ENCODE assay signal across 12 mouse cellular contexts in genomic region chr9:115161591-115161990, GRCm38 (mm10).
DNase-seq lines count a peak whose midpoint lies in the region; ATAC-seq lines count a peak whose summit lies in the region.
"Had no signal": no experiment of that assay in that cellular context is flagged by ENCODE, and none has a peak within 500 bp of the region (broad histone marks: within the 10 kb centered on the region; RNA-seq: fewer than 3 reads in every experiment).

No protein-coding gene starts in this region.

- no peak overlapping the region for H3K9ac ChIP-seq in kidney, embryonic 15.5 days
- H3K9ac ChIP-seq in heart, embryonic 12.5 days = no peak overlapping the region
- H3K9ac ChIP-seq: hindbrain, embryonic 15.5 days; midbrain, embryonic 13.5 days had no signal

- H3K9me3 ChIP-seq in kidney, embryonic 15.5 days (replicated peaks) = no peaks in the 10 kb centered on the region
- no peaks in the 10 kb centered on the region for H3K9me3 ChIP-seq in heart, embryonic 12.5 days (replicated peaks)
- H3K9me3 ChIP-seq: hindbrain, embryonic 15.5 days; midbrain, embryonic 13.5 days had no signal

- no peak overlapping the region for H3K4me3 ChIP-seq in kidney, embryonic 15.5 days (replicated peaks)
- H3K4me3 ChIP-seq in heart, embryonic 12.5 days = no peak overlapping the region
- H3K4me3 ChIP-seq: hindbrain, embryonic 15.5 days; midbrain, embryonic 13.5 days had no signal

- H3K4me2 ChIP-seq in kidney, embryonic 15.5 days = no peak overlapping the region
- H3K4me2 ChIP-seq in heart, embryonic 12.5 days = no peak overlapping the region
- H3K4me2 ChIP-seq: hindbrain, embryonic 15.5 days; midbrain, embryonic 13.5 days had no signal

- WGBS in kidney, embryonic 15.5 days = 40% methylated on average over 5 of the region's 5 CpGs
- 47% methylated on average over 5 of the region's 5 CpGs for WGBS in heart, embryonic 12.5 days

- peak; percentile 23 for DNase-seq in adrenal gland, adult 2 months
- DNase-seq in adrenal gland, postnatal 25 days = no peak
- DNase-seq in kidney, adult 8-10 months = peak; percentile 41 to 50
- DNase-seq in adrenal gland, postnatal 36 days = peak; percentile 19 to 25
- DNase-seq in yolk sac, embryonic 10.5 days (ENCODE audit: low spot score) = no peak
- DNase-seq in embryo, embryonic 10.5 days (ENCODE audit: low spot score) = no peak
- DNase-seq: right cerebral cortex, postnatal 4 days had no signal

- H3K27ac ChIP-seq in kidney, embryonic 15.5 days = no peak overlapping the region
- H3K27ac ChIP-seq in heart, embryonic 12.5 days (ENCODE audit: poor library complexity, severe bottlenecking) = peak overlapping the region; percentile 58
- H3K27ac ChIP-seq: hindbrain, embryonic 15.5 days; midbrain, embryonic 13.5 days had no signal

- ATAC-seq in kidney, embryonic 15.5 days (replicated peaks; ENCODE audit: low FRiP score) = no peak
- no peak for ATAC-seq in heart, embryonic 12.5 days (ENCODE audit: insufficient number of reproducible peaks, low FRiP score)
- ATAC-seq: midbrain, embryonic 13.5 days had no signal

- no peaks in the 10 kb centered on the region for H3K36me3 ChIP-seq in kidney, embryonic 15.5 days
- no peaks in the 10 kb centered on the region for H3K36me3 ChIP-seq in heart, embryonic 12.5 days
- H3K36me3 ChIP-seq: G1E; hindbrain, embryonic 15.5 days; midbrain, embryonic 13.5 days had no signal

- H3K4me1 ChIP-seq in kidney, embryonic 15.5 days = peaks cover 16% of the 10 kb centered on the region
- H3K4me1 ChIP-seq in heart, embryonic 12.5 days (replicated peaks) = peaks cover 46% of the 10 kb centered on the region
- H3K4me1 ChIP-seq: hindbrain, embryonic 15.5 days; midbrain, embryonic 13.5 days had no signal

- H3K27me3 ChIP-seq in kidney, embryonic 15.5 days = no peaks in the 10 kb centered on the region
- no peaks in the 10 kb centered on the region for H3K27me3 ChIP-seq in heart, embryonic 12.5 days (replicated peaks)
- H3K27me3 ChIP-seq: hindbrain, embryonic 15.5 days; midbrain, embryonic 13.5 days had no signal

Comparison
In these comparisons a context has a peak if more than half of its experiments do, and no peak if none do; other contexts are left out.
1. DNase-seq: peak in adrenal gland, adult 2 months (single experiment), kidney, adult 8-10 months (2 of 2) and adrenal gland, postnatal 36 days (2 of 2); none in adrenal gland, postnatal 25 days (single experiment), yolk sac, embryonic 10.5 days (single experiment) and embryo, embryonic 10.5 days (single experiment).